Mouse (Mus musculus) limb, embryonic 11.5 days (tissue): ENCODE results near the gene Gpc6. TPM values are rescaled to one million over a fixed set of nuclear protein-coding genes. Genes with fewer than 3 reads are reported as not detected.
A peak's percentile ranks its signal among the peaks of the same experiment; 100 is the strongest.

Experiments used
- ATAC-seq: fragments of 200-750 bp; cut with Nextera tagmentation; 2 replicates; pipeline ENCODE4 v1.8.0; 2017; ENCODE audit warnings: low read depth; ENCODE audit not compliant: insufficient number of reproducible peaks, low FRiP score, low TSS enrichment
- DNase-seq: peaks from one replicate; pipeline ENCODE4 v3.0.0-alpha.2; 2015; ENCODE audit warnings: low spot score
- H3K27ac ChIP-seq: fragments of 300-500 bp; sonication (generic); replicated peaks from 2 replicates; pipeline ENCODE4 v1.5.1; 2014; ENCODE audit warnings: low read depth, mild to moderate bottlenecking, low read length
- H3K27me3 ChIP-seq: fragments of 300-500 bp; sonication (generic); 2 replicates; pipeline ENCODE4 v1.6.1; 2014; ENCODE audit warnings: mild to moderate bottlenecking, low read length, mixed read lengths; ENCODE audit not compliant: control insufficient read depth, insufficient read depth
- H3K36me3 ChIP-seq: fragments of 300-500 bp; sonication (generic); 2 replicates; pipeline ENCODE4 v1.6.1; 2014; ENCODE audit warnings: mild to moderate bottlenecking, low read length, moderate library complexity, mixed read lengths; ENCODE audit not compliant: control insufficient read depth, insufficient read depth
- H3K4me1 ChIP-seq: fragments of 300-500 bp; sonication (generic); 2 replicates; pipeline ENCODE4 v1.6.1; 2014; ENCODE audit warnings: low read length, mixed read lengths; ENCODE audit not compliant: control insufficient read depth, insufficient read depth
- H3K4me2 ChIP-seq: fragments of 300-500 bp; sonication (generic); 2 replicates; pipeline ENCODE4 v1.6.1; 2014; ENCODE audit warnings: low read depth, mild to moderate bottlenecking, moderate library complexity; ENCODE audit not compliant: severe bottlenecking
- H3K4me3 ChIP-seq: fragments of 300-500 bp; sonication (generic); 2 replicates; pipeline ENCODE4 v1.5.1; 2014; ENCODE audit warnings: low read depth, low read length
- H3K9ac ChIP-seq: fragments of 300-500 bp; sonication (generic); 2 replicates; pipeline ENCODE4 v1.6.1; 2014; ENCODE audit warnings: mild to moderate bottlenecking, low read length
- H3K9me3 ChIP-seq: fragments of 300-500 bp; sonication (generic); 2 replicates; pipeline ENCODE4 v1.6.1; 2016; ENCODE audit warnings: low read length; ENCODE audit not compliant: control insufficient read depth
- WGBS: fragments of 180-500 bp; shearing (Covaris S2); extraction: QIAGEN DNeasy Blood & Tissue Kit; methylation state at CpG from one replicate; pipeline ENCODE4 v1.1.7; 2014; 5-methylcytosine and 5-hydroxymethylcytosine counted together
- polyA plus RNA-seq: library from polyadenylated mRNA; unstranded; fragments of >200 nt; fragmentation: Nextera tagmentation; extraction: Ambion mirVana; gene quantifications from 2 replicates; pipeline ENCODE4 v1.2.1, GENCODE M21; 2014

Gene Gpc6
- polyA plus RNA-seq, 1 experiment from 2014 or later = 39.1 TPM

DNA sequence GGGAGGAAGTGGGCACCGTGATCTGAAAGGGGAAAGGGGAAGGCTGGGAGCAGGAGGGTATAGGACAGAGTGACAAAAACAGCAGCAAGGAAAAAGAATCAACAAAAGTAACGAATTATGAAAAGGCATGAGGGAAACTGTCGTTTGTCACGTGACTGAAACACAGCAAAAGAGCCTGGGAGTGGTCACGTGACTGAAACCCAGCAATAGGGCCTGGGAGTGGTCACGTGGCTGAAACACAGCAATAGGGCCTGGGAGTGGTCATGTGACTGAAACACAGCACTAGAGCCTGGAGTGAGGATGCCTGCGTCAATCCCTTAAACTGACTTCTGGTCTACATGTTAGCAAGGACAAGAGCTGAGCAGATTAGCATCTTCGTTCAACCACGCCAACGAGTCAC is 1063.3 kb downstream of the Gpc6 start:
- WGBS = 93% methylated on average over 10 of the region's 10 CpGs
- no peak overlapping the region for H3K4me2 ChIP-seq
- no peak for ATAC-seq
- no peaks in the 10 kb centered on the region for H3K9me3 ChIP-seq
- no peaks in the 10 kb centered on the region for H3K36me3 ChIP-seq
- no peaks in the 10 kb centered on the region for H3K27me3 ChIP-seq
- H3K27ac ChIP-seq = no peak overlapping the region
- H3K9ac ChIP-seq = no peak overlapping the region
- no peaks in the 10 kb centered on the region for H3K4me1 ChIP-seq
- no peak for DNase-seq
- H3K4me3 ChIP-seq = no peak overlapping the region

DNA sequence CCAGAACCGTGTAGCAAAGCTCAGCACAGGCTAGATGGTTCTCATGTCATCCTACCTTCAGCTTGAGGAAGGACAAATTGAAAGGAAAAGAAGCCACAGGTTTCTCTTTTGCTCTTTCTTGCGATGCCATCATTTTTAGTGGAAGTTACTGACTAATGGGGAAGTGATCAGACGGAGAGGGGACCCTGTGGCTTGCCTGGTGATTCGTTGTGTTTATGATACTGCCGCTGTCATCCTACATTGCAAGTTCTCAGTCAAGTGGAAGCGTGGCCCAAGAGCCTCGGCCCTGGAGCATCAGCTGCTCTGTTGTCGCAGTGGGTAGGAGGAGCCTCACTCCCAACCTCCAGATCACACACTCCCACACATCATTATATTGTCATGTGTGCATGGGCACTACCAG is 1065.1 kb downstream of the Gpc6 start:
- Histone ChIP-seq H3K9me3 (no peaks in the 10 kb centered on the region), H3K27ac (no peak overlapping the region), H3K9ac (no peak overlapping the region), H3K27me3 (no peaks in the 10 kb centered on the region), H3K36me3 (no peaks in the 10 kb centered on the region), H3K4me2 (no peak overlapping the region), H3K4me3 (no peak overlapping the region), H3K4me1 (no peaks in the 10 kb centered on the region)
- DNase-seq (no peak), ATAC-seq (no peak)
- 76% methylated on average over 8 of the region's 8 CpGs for WGBS

DNA sequence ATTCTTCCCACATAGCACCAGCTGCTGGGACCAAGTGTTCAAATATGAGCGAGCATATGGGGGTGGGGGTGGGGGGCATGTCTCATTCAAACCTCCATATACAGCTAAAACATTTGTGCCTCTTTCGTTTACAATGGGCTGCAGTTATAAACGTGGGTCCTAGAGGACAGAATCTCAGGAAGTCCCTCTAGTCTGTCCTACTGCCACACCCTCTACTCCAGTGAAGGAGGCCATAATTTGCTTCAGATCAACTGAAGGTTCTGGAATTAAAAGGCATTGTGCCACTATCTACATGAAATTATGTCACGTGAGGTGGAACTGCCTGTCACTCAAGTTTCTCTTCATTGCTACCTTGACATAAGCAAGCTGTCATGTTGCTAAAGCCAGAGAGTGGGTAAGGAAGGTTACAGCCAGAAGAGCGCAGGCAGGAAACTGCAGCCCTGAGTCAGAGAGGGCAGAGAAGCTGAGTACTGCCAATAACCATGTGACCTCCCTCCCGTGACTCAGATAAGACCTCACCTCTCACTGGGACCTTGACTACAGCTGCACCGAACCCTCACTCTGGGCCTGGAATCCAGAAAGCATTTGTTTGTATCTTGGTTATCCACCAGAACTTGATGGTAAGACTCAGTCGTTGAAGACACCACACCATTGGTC is 1067.6 kb downstream of the Gpc6 start:
- Histone ChIP-seq H3K9me3 (no peaks in the 10 kb centered on the region), H3K27me3 (no peaks in the 10 kb centered on the region), H3K36me3 (no peaks in the 10 kb centered on the region), H3K9ac (no peak overlapping the region), H3K4me2 (no peak overlapping the region), H3K4me1 (no peaks in the 10 kb centered on the region), H3K4me3 (no peak overlapping the region), H3K27ac (no peak overlapping the region)
- ATAC-seq = no peak
- DNase-seq = no peak
- 77% methylated on average over 8 of the region's 8 CpGs for WGBS

DNA sequence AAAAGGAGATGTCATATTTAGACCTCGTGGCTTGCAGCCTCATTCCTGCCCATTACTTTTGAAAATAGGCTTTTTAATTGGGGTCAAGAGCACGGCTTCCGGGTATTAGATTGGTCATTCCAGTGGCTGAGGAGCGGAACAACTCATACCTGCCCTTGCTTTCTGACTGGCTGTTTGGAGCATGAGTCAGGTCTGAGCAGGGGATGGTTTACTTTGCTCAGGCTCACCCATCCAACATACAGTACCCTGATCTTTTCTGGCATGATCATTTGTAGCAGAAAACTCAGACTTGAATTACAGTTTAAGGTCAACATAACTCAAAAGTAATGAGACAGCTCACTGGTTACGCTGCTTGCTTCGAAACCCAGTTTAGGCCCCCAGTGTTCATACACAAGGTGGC is 1068.7 kb downstream of the Gpc6 start:
- H3K4me3 ChIP-seq = no peak overlapping the region
- no peaks in the 10 kb centered on the region for H3K36me3 ChIP-seq
- H3K27ac ChIP-seq = no peak overlapping the region
- no peak overlapping the region for H3K4me2 ChIP-seq
- H3K27me3 ChIP-seq = no peaks in the 10 kb centered on the region
- no peaks in the 10 kb centered on the region for H3K9me3 ChIP-seq
- no peak for DNase-seq
- no peak overlapping the region for H3K9ac ChIP-seq
- H3K4me1 ChIP-seq = no peaks in the 10 kb centered on the region
- WGBS = 85% methylated on average over 6 of the region's 6 CpGs
- ATAC-seq = no peak

DNA sequence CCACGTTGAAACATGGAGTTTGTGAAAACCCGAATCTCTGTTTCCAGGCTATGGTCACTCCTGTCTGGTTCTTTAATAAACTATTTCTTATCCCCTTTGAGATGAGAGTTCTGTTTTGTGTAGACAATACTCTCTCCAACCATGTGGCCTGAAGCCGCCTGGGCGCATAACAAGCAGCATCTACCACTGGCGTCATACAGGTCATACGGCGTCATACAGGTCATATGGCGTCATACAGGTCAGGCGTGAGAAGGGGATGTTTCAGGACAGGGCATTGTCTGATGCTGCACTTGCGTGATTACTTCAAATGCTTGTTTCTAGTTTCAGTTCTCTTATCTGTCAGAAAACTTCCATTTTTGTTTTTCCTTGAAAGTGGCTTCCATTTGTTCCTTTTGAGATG is 1079.3 kb downstream of the Gpc6 start:
- Histone ChIP-seq H3K9me3 (no peaks in the 10 kb centered on the region), H3K27ac (no peak overlapping the region), H3K9ac (no peak overlapping the region), H3K27me3 (peaks cover 10% of the 10 kb centered on the region), H3K4me3 (no peak overlapping the region), H3K4me1 (no peaks in the 10 kb centered on the region), H3K4me2 (no peak overlapping the region), H3K36me3 (no peaks in the 10 kb centered on the region)
- ATAC-seq = no peak
- 91% methylated on average over 10 of the region's 10 CpGs for WGBS
- no peak for DNase-seq

DNA sequence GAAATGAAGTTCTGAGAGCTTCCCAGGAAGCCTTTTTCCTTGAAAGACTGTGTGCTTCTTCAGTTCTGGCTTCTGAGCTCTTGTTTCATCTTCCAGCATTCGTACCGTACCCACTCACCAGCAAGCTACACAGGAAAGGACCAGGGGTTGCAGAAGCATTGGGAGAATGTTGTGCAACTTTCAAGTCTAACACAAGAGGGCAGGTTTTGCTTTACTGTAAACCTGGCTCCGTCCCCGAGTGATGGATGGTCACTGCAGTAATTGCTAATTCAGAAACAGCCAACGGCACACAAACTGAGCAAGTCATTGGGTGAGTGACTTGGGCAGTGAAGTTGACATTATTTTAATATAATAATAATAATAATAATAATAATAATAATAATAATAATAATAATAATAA is 1080.6 kb downstream of the Gpc6 start:
- DNase-seq = peak; percentile 60
- WGBS = 22% methylated on average over 5 of the region's 5 CpGs
- Histone ChIP-seq H3K27me3 (peaks cover 7% of the 10 kb centered on the region), H3K4me1 (no peaks in the 10 kb centered on the region), H3K4me3 (no peak overlapping the region), H3K9me3 (no peaks in the 10 kb centered on the region), H3K27ac (no peak overlapping the region), H3K4me2 (no peak overlapping the region), H3K9ac (no peak overlapping the region), H3K36me3 (no peaks in the 10 kb centered on the region)
- ATAC-seq = no peak

DNA sequence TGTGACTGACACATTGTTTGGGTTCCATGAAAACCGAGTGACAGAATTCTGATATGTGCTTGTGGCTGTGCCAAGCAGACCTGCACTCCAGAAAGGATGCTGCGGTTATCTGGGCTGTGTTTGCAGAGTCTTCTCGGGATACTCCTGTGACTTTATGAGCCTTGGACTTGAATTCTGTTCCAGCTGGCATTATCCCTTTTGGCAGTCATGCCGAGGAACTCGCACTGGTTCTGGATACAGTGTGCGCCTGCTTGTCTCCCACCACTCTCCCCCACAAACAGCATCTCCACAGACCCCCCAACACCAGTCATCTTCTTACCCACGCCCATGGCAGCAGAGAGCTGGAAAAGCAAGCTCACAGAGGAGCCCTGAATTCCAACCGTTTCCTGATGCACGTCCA is 1084.4 kb downstream of the Gpc6 start:
- H3K27me3 ChIP-seq = no peaks in the 10 kb centered on the region
- H3K4me3 ChIP-seq = no peak overlapping the region
- no peak overlapping the region for H3K27ac ChIP-seq
- H3K36me3 ChIP-seq = no peaks in the 10 kb centered on the region
- no peaks in the 10 kb centered on the region for H3K9me3 ChIP-seq
- WGBS = 76% methylated on average over 9 of the region's 9 CpGs
- ATAC-seq (no peak), DNase-seq (no peak)
- H3K4me1 ChIP-seq = no peaks in the 10 kb centered on the region
- H3K9ac ChIP-seq = no peak overlapping the region
- H3K4me2 ChIP-seq = no peak overlapping the region

DNA sequence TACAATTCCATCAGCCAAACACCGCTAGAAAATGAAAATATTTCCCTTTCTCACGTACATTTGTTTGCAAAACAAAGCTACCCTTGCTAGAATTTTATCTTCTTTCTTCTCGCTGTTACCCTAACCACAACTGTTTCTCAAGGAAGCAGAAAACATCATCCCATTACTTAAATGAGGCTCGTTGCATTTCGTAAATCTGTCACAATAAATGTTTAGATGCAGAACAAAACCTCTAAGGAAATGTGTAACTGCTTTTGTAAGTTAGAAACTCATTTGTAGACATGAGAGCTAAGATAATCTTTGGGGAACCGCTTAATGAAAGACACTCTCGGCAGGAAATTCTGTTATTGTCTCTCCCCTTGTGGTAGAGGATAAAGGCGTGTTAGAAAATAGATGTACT is 1088.1 kb downstream of the Gpc6 start:
- no peaks in the 10 kb centered on the region for H3K9me3 ChIP-seq
- H3K9ac ChIP-seq = no peak overlapping the region
- H3K4me3 ChIP-seq = no peak overlapping the region
- H3K4me2 ChIP-seq = no peak overlapping the region
- no peaks in the 10 kb centered on the region for H3K36me3 ChIP-seq
- no peaks in the 10 kb centered on the region for H3K27me3 ChIP-seq
- DNase-seq (no peak), ATAC-seq (no peak)
- WGBS = 85% methylated on average over 8 of the region's 8 CpGs
- H3K4me1 ChIP-seq = no peaks in the 10 kb centered on the region
- H3K27ac ChIP-seq = no peak overlapping the region

DNA sequence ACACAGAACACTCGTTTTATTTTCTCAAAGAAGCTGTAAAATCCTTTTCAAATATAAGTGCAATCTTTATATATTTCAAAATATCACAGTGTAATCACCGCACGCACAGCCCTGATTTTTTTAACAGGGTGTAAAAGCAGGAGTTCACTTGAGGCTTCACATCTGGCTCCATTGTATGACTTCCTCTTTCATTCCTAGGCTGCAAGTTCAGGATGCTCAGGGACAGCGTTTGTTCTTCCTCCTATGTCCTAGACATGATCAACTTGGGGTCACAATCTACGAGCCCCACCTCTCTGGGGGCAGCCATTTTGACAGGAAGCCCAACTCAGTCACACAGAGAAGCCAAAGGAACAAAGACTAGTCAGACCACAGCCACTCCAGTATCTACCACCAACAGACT is 1094.2 kb downstream of the Gpc6 start:
- no peak for DNase-seq
- Histone ChIP-seq H3K4me2 (no peak overlapping the region), H3K27ac (no peak overlapping the region), H3K36me3 (no peaks in the 10 kb centered on the region), H3K27me3 (no peaks in the 10 kb centered on the region), H3K4me3 (no peak overlapping the region), H3K4me1 (no peaks in the 10 kb centered on the region), H3K9ac (no peak overlapping the region), H3K9me3 (no peaks in the 10 kb centered on the region)
- 85% methylated on average over 5 of the region's 5 CpGs for WGBS
- ATAC-seq = no peak
